Mouse (Mus musculus): ENCODE results near the gene Zfp524.
"Not testable (repeated sequence)": the region's sequence is repeated elsewhere in the genome, so short reads cannot be mapped to it uniquely, and the experiment has no call there.

Gene Zfp524

GRCm38 (mm10) chr7:5016057-5016456, 1.8 kb downstream of the Zfp524 start:
- DNase-seq (ENCODE audit: low spot score in 2 of 2), result no peak

- no peak for DNase-seq (ENCODE audit: low spot score in 2 of 2)
Measured at GRCm38 (mm10) chr7:5016920-5017319, 2.7 kb downstream of the Zfp524 start.

- no peak for DNase-seq (ENCODE audit: low spot score in 2 of 2)
Measured at GRCm38 (mm10) chr7:5017352-5017751, 3.1 kb downstream of the Zfp524 start.

GRCm38 (mm10) chr7:5017931-5018330, 3.7 kb downstream of the Zfp524 start:
- DNase-seq (ENCODE audit: low spot score in 2 of 2), result no peak

DNA sequence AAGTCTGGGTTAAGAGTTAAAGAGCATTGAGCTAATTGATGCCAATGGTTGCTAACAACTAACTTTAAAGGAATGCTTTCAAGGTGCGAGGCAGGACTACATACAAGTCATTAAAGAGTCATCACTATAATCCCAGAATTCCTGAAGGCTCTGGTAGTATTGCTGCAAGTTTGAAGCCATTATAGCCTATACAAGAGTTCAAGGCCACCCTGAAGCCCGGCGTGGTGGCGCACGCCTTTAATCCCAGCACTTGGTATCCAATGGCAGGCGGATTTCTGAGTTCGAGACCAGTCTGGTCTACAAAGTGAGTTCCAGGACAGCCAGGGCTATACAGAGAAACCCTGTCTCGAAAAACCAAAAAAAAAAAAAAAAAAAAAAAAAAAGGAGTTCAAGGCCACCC, 5.4 kb downstream of the Zfp524 start:
- not testable (repeated sequence) for DNase-seq (ENCODE audit: low spot score in 2 of 2)

GRCm38 (mm10) chr7:5020000-5020681, 5.9 kb downstream of the Zfp524 start, which contains the start of the genes Zfp865 and Ccdc106:
TSS of gene Zfp865 (plus strand) at chr7:5020376.
TSS of gene Ccdc106 (plus strand) at chr7:5020553.
- peak; percentile 98 to 99 for DNase-seq (ENCODE audit: low spot score in 2 of 2)

GRCm38 (mm10) chr7:5020685-5021084, 6.5 kb downstream of the Zfp524 start:
- DNase-seq (ENCODE audit: low spot score in 2 of 2), result no peak

DNA sequence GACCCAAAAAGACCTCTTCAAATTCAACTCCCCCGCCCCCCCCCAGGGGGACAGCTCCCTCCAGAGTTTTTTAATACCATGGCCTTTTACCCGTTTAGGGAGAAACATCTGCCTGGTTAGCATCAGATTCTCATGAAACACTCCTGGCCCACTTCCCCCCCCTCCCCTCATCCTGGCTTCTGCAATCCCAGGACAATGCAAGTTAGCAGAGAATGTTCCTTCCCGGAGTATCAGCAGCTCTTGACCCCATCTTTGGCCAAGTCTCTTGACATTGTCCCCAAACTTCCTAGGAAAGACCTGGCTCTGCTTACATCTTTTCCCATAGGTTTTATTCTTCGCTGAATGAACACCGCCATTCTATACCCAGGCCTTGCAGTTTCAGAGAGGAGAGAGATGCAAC, 7.0 kb downstream of the Zfp524 start:
- no peak for DNase-seq (ENCODE audit: low spot score in 2 of 2)

DNA sequence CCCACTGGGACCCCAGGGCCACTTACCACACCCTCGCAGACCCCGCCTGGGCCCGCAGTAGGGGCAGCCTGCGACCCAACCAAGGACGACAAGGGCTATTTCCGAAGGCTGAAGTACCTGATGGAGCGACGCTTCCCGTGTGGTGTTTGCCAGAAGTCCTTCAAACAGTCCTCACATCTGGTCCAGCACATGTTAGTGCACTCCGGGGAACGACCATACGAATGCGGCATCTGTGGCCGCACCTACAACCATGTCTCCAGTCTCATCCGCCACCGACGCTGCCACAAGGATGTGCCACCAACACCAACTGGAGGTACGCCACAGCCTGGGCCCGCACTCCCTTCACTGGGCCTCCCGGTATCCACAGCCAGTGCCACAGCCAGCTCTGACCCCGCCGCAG, 15.3 kb downstream of the Zfp524 start:
- no peak for DNase-seq (ENCODE audit: low spot score in 2 of 2)

GRCm38 (mm10) chr7:5029946-5030345, 15.7 kb downstream of the Zfp524 start:
- DNase-seq (ENCODE audit: low spot score in 2 of 2), result no peak

DNA sequence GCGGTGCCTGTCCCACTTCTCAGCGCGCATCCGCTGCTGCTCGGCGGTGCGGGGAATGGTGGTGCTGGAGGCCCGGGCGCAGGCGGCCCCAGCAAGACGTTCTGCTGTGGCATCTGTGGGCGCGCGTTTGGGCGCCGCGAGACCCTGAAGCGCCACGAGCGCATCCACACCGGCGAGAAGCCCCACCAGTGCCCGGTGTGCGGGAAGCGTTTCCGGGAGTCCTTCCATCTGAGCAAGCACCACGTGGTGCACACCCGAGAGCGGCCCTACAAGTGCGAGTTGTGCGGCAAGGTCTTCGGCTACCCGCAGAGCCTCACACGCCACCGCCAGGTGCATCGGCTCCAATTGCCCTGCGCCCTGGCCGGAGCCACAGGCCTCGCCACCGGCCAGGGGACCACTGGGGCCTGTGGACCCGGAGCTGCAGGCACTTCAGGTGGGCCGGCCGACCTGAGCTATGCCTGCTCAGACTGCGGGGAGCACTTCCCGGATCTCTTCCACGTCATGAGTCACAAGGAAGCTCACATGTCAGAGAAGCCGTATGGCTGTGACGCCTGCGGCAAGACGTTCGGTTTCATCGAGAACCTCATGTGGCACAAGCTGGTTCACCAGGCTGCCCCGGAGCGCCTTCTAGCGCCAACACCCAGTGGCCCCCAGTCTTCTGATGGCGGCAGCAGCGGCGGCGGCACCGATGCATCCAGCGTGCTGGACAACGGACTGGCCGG, 16.5 kb downstream of the Zfp524 start:
- DNase-seq (ENCODE audit: low spot score in 2 of 2), result no peak

- DNase-seq (ENCODE audit: low spot score in 2 of 2), result no peak
Measured at GRCm38 (mm10) chr7:5031496-5031895, 17.3 kb downstream of the Zfp524 start.

GRCm38 (mm10) chr7:5033818-5034217, 19.6 kb downstream of the Zfp524 start, which contains the start of gene 4632433K11Rik:
TSS of gene 4632433K11Rik (plus strand) at chr7:5034118.
- no peak for DNase-seq (ENCODE audit: low spot score in 2 of 2)

GRCm38 (mm10) chr7:5035628-5036027, 21.4 kb downstream of the Zfp524 start:
- DNase-seq (ENCODE audit: low spot score in 2 of 2), result no peak

GRCm38 (mm10) chr7:5036136-5036535, 21.9 kb downstream of the Zfp524 start:
- DNase-seq (ENCODE audit: low spot score in 2 of 2), result no peak

GRCm38 (mm10) chr7:5037026-5037425, 22.8 kb downstream of the Zfp524 start:
- no peak for DNase-seq (ENCODE audit: low spot score in 2 of 2)

- no peak for DNase-seq (ENCODE audit: low spot score in 2 of 2)
Measured at GRCm38 (mm10) chr7:5037467-5037866, 23.3 kb downstream of the Zfp524 start.

DNA sequence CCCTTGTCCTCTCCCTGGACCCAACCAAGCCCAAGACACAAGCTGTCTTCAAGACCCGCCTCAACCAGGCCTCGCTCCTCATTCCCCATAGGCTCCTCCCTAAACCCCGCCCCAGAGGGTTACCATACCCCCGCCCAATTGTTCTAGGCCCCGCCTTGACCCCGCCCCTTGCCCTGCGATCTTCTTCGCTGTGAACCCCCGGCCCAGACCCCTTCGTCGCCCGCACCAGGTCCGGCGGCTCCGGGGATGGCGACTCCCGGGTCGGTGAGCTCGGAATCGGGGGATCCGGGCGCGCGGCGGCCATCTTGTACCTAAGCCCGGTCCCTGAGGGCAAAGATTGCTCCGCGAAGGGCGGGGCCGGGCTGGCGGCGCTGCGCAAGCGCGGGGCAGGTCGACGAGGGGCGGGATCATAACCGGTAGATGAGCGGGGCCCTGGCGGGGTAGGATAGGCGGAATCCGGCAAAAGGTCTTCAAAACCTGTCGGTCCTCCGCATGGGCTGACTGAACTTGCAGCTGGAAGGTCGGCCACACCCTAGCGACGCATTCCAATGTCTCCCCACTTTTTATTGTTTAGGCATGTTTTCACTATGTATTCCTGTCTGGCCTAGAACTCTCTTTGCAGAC, 24.0 kb downstream of the Zfp524 start, which contains the start of gene Zfp784:
Gene Zfp784 (minus strand): TSS at position 338 of the 624 bp plus-strand sequence.
- peak; percentile 75 to 93 for DNase-seq (ENCODE audit: low spot score in 2 of 2)

- DNase-seq (ENCODE audit: low spot score in 2 of 2), result no peak
Measured at GRCm38 (mm10) chr7:5038940-5039339, 24.7 kb downstream of the Zfp524 start.

DNA sequence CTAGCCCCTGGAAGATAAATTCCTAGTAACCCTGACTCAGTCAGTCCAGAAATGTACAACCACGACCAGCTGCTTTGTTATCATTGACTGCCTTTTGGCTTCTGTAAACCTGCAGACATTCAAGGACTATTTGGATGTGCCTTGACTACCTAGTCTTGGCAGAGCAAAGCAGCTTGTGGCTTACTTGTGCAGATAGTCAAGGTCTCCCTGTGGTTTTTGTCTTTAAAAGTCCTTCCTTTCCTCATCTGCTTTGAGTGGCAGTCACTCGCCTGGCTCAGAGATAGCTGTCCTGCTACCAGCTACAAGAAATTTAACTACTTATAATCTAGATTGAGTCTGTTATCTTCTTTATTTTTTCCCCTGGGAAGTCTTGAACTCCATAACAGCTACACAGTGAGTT, 30.8 kb downstream of the Zfp524 start:
- no peak for DNase-seq (ENCODE audit: low spot score in 2 of 2)

DNA sequence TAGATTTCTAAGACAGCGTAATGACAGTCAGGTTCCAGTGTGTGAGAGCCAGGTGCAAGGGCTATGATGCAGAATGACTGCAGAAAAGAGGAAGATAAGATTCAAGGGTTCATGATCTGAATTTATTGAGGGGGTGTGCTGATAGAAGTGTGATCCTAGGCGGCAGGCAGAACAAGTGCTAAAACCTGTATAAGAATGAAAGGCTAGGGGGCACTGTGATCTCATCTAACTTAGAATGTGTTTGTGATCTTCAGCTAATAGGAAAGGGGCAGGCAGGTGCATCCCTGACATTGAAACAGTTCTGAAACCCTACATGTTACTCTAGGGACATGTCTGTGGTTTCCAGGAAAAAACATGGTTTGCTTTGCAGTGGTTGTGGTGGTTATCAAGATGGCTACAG, 31.9 kb downstream of the Zfp524 start:
- no peak for DNase-seq (ENCODE audit: low spot score in 2 of 2)

- DNase-seq (ENCODE audit: low spot score in 2 of 2), result no peak
Measured at GRCm38 (mm10) chr7:5047313-5047712, 33.1 kb downstream of the Zfp524 start.
